Mouse (Mus musculus) embryonic facial prominence, embryonic 14.5 days (tissue): ENCODE data around the gene Igsf1. TPM values are rescaled to one million over a fixed set of nuclear protein-coding genes. Genes with fewer than 3 reads are reported as not detected.
A peak's percentile ranks its signal among the peaks of the same experiment; 100 is the strongest.

ENCODE experiments used
- ATAC-seq: fragments of 200-750 bp; cut with Nextera tagmentation; 2 replicates; pipeline ENCODE4 v1.8.0; 2017; ENCODE audit warnings: low read depth, moderate number of reproducible peaks, moderate TSS enrichment
- DNase-seq: peaks from one replicate; pipeline ENCODE4 v3.0.0-alpha.2; 2015; ENCODE audit warnings: low spot score
- H3K27ac ChIP-seq: fragments of 300-500 bp; sonication (generic); replicated peaks from 2 replicates; pipeline ENCODE4 v1.5.1; 2014; ENCODE audit warnings: low read depth, mild to moderate bottlenecking, low read length, moderate library complexity
- H3K27me3 ChIP-seq: fragments of 300-500 bp; sonication (generic); replicated peaks from 2 replicates; pipeline ENCODE4 v1.6.1; 2014; ENCODE audit warnings: low read length; ENCODE audit not compliant: control insufficient read depth, insufficient read depth
- H3K36me3 ChIP-seq: fragments of 300-500 bp; sonication (generic); 2 replicates; pipeline ENCODE4 v1.6.1; 2014; ENCODE audit warnings: low read length, mixed read lengths; ENCODE audit not compliant: control insufficient read depth, insufficient read depth
- H3K4me1 ChIP-seq: fragments of 300-500 bp; sonication (generic); 2 replicates; pipeline ENCODE4 v1.6.1; 2014; ENCODE audit warnings: antibody characterized with exemption, low read length; ENCODE audit not compliant: control insufficient read depth, insufficient read depth
- H3K4me2 ChIP-seq: fragments of 300-500 bp; sonication (generic); 2 replicates; pipeline ENCODE4 v1.6.1; 2014; ENCODE audit warnings: low read depth, mild to moderate bottlenecking, low read length, moderate library complexity, mixed read lengths
- H3K4me3 ChIP-seq: fragments of 300-500 bp; sonication (generic); 2 replicates; pipeline ENCODE4 v1.5.1; 2014; ENCODE audit warnings: low read depth, mild to moderate bottlenecking, low read length
- H3K9ac ChIP-seq: fragments of 300-500 bp; sonication (generic); 2 replicates; pipeline ENCODE4 v1.6.1; 2014; ENCODE audit warnings: low read depth, mild to moderate bottlenecking, low read length, moderate library complexity, mixed read lengths
- H3K9me3 ChIP-seq: fragments of 300-500 bp; sonication (generic); 2 replicates; pipeline ENCODE4 v1.6.1; 2016; ENCODE audit warnings: low read length; ENCODE audit not compliant: control insufficient read depth
- WGBS: fragments of 180-500 bp; shearing (Covaris S2); extraction: QIAGEN DNeasy Blood & Tissue Kit; methylation state at CpG from one replicate; pipeline ENCODE4 v1.1.7; 2014; 5-methylcytosine and 5-hydroxymethylcytosine counted together
- polyA plus RNA-seq: library from polyadenylated mRNA; unstranded; fragments of >200 nt; fragmentation: Nextera tagmentation; extraction: Ambion mirVana; gene quantifications from 2 replicates; pipeline ENCODE4 v1.2.1, GENCODE M21; 2014

Igsf1 gene
- 7.4 and 11.7 TPM in 2 replicates for polyA plus RNA-seq

GRCm38 (mm10) chrX:49797213-49798019 lies at the start of gene Igsf1:
Gene Igsf1, minus strand, starts transcription at chrX:49797749.
- 35% methylated on average over 21 of the region's 28 CpGs for WGBS
- no peaks in the 10 kb centered on the region for H3K4me1 ChIP-seq
- ATAC-seq (peak; percentile 95), DNase-seq (peak; percentile 79)
- no peaks in the 10 kb centered on the region for H3K36me3 ChIP-seq
- no peak within 1 kb of the TSS for H3K9ac ChIP-seq
- no peaks in the 10 kb centered on the region for H3K27me3 ChIP-seq
- H3K4me3 ChIP-seq = peak within 1 kb of the TSS; percentile 26
- H3K9me3 ChIP-seq = no peaks in the 10 kb centered on the region
- no peak within 1 kb of the TSS for H3K27ac ChIP-seq
- peak within 1 kb of the TSS; percentile 51 for H3K4me2 ChIP-seq

DNA sequence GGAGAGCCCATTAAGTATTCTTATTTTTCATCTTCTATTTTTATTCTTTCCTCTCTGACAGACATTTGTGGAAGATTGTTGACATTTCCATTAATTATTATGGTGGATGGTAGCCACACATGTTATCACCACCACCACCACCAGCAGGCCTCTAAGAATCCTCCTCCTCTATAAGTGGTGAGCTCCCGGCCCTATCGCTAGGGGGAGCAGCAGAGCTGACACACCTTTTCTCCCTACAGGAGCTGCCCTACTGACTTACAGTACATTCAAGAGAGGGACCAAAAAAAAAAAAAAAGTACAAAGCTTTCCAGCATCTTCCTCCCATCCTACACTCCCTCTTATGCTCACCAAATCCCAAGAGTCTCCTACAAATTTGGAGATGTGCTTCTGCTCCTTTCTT lies 26.7 kb downstream of the Igsf1 start:
- no peaks in the 10 kb centered on the region for H3K9me3 ChIP-seq
- no peak overlapping the region for H3K27ac ChIP-seq
- no peak overlapping the region for H3K4me2 ChIP-seq
- WGBS = 28% methylated on average over 2 of the region's 2 CpGs
- no peaks in the 10 kb centered on the region for H3K27me3 ChIP-seq
- no peak overlapping the region for H3K4me3 ChIP-seq
- H3K36me3 ChIP-seq = no peaks in the 10 kb centered on the region
- no peak for DNase-seq
- H3K9ac ChIP-seq = no peak overlapping the region
- ATAC-seq = no peak
- no peaks in the 10 kb centered on the region for H3K4me1 ChIP-seq

- 55% methylated on average over 5 of the region's 5 CpGs for WGBS
- Histone ChIP-seq H3K4me3 (no peak overlapping the region), H3K9me3 (no peaks in the 10 kb centered on the region), H3K36me3 (no peaks in the 10 kb centered on the region), H3K4me2 (no peak overlapping the region), H3K27ac (no peak overlapping the region), H3K4me1 (no peaks in the 10 kb centered on the region), H3K9ac (no peak overlapping the region), H3K27me3 (no peaks in the 10 kb centered on the region)
- DNase-seq (no peak), ATAC-seq (no peak)
Observed at GRCm38 (mm10) chrX:49745192-49745591, 52.4 kb downstream of the Igsf1 start.

- Histone ChIP-seq H3K36me3 (no peaks in the 10 kb centered on the region), H3K27me3 (0 out of 2 replicates have a peak, but pooled peaks cover 5% of the 10 kb centered on the region), H3K27ac (no peak within 1 kb of the TSS), H3K4me1 (no peaks in the 10 kb centered on the region), H3K4me3 (no peak within 1 kb of the TSS), H3K9ac (no peak within 1 kb of the TSS), H3K9me3 (no peaks in the 10 kb centered on the region), H3K4me2 (no peak within 1 kb of the TSS)
- 74% methylated on average over 2 of the region's 2 CpGs for WGBS
- ATAC-seq = no peak
- no peak for DNase-seq
Observed at GRCm38 (mm10) chrX:49734959-49735358, 62.6 kb downstream of the Igsf1 start, which contains the start of gene Olfr1321. Gene Olfr1321, minus strand, starts transcription at chrX:49735059.

Other genes with a start within 250 kb of the Igsf1 start
- not detected in 2 replicates for gene Olfr1320, start 125.4 kb downstream of the Igsf1 start, polyA plus RNA-seq
- not detected in 2 replicates for gene Olfr1321, start 62.7 kb downstream of the Igsf1 start, polyA plus RNA-seq
- gene Olfr1322, start 93.7 kb upstream of the Igsf1 start, polyA plus RNA-seq = not detected in 2 replicates
- not detected in 2 replicates for gene Olfr1323, start 221.6 kb upstream of the Igsf1 start, polyA plus RNA-seq